Mouse (Mus musculus) splenic B cell, adult 2 months (primary cell): ENCODE results near the gene Med25.

ENCODE experiments used
- DNase-seq: peaks from one replicate; pipeline ENCODE4 v3.0.0-alpha.2; 2011; ENCODE audit warnings: low read depth, low spot score
- H3K27me3 ChIP-seq: 2 replicates; pipeline ENCODE4 v1.6.1; 2012; ENCODE audit warnings: mild to moderate bottlenecking, low read length, moderate library complexity, mixed read lengths; ENCODE audit not compliant: control insufficient read depth, poor library complexity, insufficient read depth, severe bottlenecking
- H3K36me3 ChIP-seq: 2 replicates; pipeline ENCODE4 v1.6.1; 2012; ENCODE audit warnings: mild to moderate bottlenecking, low read length, moderate library complexity, mixed read lengths; ENCODE audit not compliant: control insufficient read depth, poor library complexity, insufficient read depth, severe bottlenecking

The Med25 gene

GRCm38 (mm10) chr7:44901230-44901722, 8.8 kb upstream of the Med25 start:
- H3K27me3 ChIP-seq: no peaks in the 10 kb centered on the region
- peaks cover 2% of the 10 kb centered on the region for H3K36me3 ChIP-seq
- peak; percentile 84 for DNase-seq

- Histone ChIP-seq H3K36me3 (peaks cover 2% of the 10 kb centered on the region), H3K27me3 (no peaks in the 10 kb centered on the region)
- no peak for DNase-seq
These were observed 8.1 kb upstream of the Med25 start for GRCm38 (mm10) chr7:44900632-44901031.

DNA sequence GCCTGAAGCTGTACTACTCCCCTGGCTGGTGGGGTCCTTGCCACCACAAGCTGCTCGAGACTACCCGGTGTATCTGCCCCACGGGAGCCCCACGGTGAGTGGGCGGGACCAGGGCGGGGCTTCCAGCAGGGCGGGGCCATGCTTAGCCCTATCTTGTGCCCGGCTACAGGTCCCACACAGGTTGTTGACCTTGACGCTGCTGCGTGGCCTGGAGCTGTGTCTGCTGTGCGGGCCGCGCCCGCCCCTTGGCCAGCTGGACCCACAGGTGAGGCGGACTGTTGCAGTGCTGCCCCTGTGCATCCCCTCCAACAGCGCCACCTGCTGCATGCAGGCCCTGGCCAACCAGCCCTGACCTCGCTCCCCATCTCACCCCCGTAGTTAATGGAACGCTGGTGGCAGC, 6.1 kb upstream of the Med25 start:
- no peaks in the 10 kb centered on the region for H3K27me3 ChIP-seq
- peak; percentile 26 for DNase-seq
- H3K36me3 ChIP-seq: no peaks in the 10 kb centered on the region; the same call in 1 of the 2 replicates

DNA sequence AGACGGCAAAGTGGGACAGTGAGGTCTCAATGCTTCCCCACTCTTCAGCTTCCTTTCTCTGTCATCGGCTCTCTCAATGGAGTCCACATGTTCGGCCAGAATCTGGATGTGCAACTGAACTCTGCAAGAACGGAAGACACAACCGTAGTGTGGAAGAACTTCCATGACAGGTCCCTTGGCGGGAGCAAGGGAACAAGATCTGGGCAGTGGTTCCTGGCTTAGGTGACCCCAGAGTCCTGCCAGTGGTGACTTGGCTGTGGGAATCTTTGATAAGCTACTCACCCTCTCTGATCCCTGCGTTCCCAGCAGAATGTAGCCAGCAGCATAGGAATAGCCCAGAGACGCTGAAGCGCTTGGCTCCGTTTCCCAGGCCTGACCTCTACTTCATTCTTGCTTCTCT, 4.0 kb upstream of the Med25 start:
- Histone ChIP-seq H3K36me3 (no peaks in the 10 kb centered on the region; the same call in 1 of the 2 replicates), H3K27me3 (no peaks in the 10 kb centered on the region)
- DNase-seq: no peak

- Histone ChIP-seq H3K27me3 (no peaks in the 10 kb centered on the region), H3K36me3 (no peaks in the 10 kb centered on the region; the same call in 1 of the 2 replicates)
- DNase-seq: peak; percentile 94
These were observed 3.3 kb upstream of the Med25 start, which contains the start of gene Fuz for GRCm38 (mm10) chr7:44895593-44896434. TSS of gene Fuz (plus strand) at chr7:44896079.

DNA sequence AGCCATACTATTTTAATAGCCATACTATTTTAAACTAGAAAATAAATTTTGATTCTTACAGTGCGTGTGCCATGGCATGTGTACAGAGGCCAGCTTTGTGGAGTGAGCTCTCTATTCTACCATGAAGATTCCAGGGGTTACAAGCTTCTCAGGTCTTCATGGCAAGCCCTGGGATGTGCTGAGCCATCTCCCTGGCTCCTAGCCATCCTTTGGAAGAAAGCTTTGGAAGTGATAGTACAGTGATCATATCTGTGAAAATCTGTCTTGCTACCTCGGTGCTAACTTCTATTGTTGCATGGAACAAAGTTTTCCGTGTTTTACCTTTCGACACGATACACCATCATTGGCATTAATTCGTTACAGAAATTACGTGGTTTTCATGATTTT, 2.7 kb upstream of the Med25 start:
- DNase-seq: no peak

GRCm38 (mm10) chr7:44894175-44894574, 1.7 kb upstream of the Med25 start:
- H3K36me3 ChIP-seq: no peaks in the 10 kb centered on the region; the same call in 1 of the 2 replicates
- DNase-seq: no peak
- H3K27me3 ChIP-seq: no peaks in the 10 kb centered on the region

More for the DNA sequence above, 2.7 kb upstream of the Med25 start:
- H3K27me3 ChIP-seq: no peaks in the 10 kb centered on the region
- no peaks in the 10 kb centered on the region; the same call in 1 of the 2 replicates for H3K36me3 ChIP-seq

DNA sequence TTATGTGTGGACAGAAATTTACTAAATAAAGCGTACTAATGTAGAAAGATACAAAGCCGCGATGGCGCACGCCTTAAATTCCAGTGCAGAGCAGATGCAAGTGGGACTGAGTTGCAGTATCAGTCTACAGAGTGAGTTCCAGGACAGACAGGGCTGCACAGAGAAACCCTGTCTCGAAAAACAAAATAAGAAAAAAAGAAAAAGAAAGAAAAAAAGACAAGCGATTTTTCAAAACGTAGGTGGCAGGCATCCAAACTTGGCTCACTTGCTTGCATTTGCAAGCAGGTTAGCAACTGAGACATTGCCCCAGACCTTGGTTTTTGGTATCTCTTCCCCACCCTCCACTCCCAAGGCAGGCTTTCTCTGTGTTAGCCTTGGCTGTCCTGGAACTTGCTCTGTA, 685 bp upstream of the Med25 start:
- no peak for DNase-seq
- H3K27me3 ChIP-seq: no peaks in the 10 kb centered on the region
- 0 out of 2 replicates have a peak, but pooled peaks cover 4% of the 10 kb centered on the region for H3K36me3 ChIP-seq

GRCm38 (mm10) chr7:44891611-44892010, 901 bp downstream of the Med25 start:
- Histone ChIP-seq H3K36me3 (0 out of 2 replicates have a peak, but pooled peaks cover 4% of the 10 kb centered on the region), H3K27me3 (no peaks in the 10 kb centered on the region)
- no peak for DNase-seq

DNA sequence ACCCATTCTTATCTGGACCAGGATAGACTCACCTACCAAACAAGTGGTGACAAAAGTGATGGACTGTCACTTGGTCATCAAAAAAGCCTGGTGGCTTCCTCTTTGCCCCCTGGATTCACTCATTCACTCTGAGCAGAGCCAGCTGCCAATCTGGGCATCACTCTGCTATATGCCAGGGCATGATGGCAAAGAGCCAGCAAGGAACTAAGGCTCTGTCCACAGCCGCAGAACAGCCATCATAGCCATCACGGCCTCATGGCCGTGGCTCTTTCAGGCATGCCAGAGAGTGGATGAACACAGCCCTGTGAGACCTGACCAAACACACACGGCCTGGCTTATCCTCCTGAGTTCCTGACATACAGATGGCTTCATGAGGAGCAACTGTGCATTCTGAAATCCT, 1.8 kb downstream of the Med25 start:
- no peak for DNase-seq
- 0 out of 2 replicates have a peak, but pooled peaks cover 4% of the 10 kb centered on the region for H3K36me3 ChIP-seq
- H3K27me3 ChIP-seq: no peaks in the 10 kb centered on the region

- no peak for DNase-seq
- Histone ChIP-seq H3K27me3 (no peaks in the 10 kb centered on the region), H3K36me3 (0 out of 2 replicates have a peak, but pooled peaks cover 4% of the 10 kb centered on the region)
These were observed 2.3 kb downstream of the Med25 start for GRCm38 (mm10) chr7:44890180-44890579.

DNA sequence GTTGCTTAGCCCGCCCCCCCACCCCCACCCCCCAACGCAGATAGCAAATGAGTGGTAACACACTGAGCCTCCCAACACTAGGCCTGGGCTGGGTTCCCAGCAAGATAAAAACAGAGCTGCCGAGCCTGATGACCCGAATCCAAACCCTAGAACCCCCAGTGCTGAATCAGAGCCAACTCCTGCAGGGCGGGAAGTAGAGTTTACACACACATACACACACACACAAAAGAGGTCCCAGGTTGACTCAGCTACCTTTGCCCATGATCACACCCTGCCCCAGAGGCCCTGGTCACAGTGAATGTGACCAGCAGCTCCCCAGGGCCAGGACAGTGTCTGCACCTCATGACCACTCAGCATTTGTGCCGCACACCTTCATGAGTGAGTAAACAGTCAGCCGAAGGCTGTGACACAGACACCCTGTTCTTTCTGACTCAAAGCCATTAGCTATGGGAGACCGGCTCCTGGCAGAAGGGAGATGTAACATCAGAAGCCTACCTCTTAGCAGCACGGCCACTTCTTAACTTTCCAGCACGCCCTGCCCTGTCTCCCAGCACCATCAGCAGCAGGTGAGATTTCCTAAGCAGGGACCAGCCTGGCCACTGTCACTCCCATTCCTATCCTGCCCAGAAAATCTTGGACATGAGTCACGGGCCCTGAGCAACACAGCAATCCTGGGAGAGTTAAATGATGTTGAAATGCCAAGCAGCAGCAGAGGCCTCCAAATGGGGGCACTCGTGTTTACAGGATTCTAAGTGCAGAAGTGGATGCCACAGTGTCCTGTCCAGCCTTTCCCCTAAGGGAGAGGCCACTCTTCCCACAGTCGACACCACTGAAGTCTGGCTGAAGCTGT, 4.0 kb downstream of the Med25 start:
- no peaks in the 10 kb centered on the region for H3K27me3 ChIP-seq
- 0 out of 2 replicates have a peak, but pooled peaks cover 4% of the 10 kb centered on the region for H3K36me3 ChIP-seq
- DNase-seq: no peak

DNA sequence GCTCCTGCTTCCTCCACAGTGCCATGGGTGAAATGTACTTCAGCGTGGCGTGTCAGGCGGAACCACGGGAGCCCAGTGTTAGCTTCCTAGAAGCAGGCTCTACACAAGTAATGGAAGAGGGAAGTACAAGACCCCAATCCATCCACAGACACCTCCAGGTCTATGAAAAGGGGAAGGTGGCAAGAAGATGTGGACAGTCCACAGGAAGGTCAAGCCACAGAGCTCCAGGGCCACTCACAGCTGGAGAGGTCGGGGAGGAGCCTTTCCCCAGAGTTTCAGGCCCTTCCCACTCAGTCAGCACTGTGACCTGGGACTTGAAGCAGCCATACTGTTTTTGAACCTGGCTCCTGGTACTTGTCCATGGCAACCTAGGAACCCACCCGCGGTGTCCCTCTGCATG, 5.5 kb downstream of the Med25 start:
- Histone ChIP-seq H3K27me3 (no peaks in the 10 kb centered on the region), H3K36me3 (peaks cover 5% of the 10 kb centered on the region; the same call in 1 of the 2 replicates)
- no peak for DNase-seq

DNA sequence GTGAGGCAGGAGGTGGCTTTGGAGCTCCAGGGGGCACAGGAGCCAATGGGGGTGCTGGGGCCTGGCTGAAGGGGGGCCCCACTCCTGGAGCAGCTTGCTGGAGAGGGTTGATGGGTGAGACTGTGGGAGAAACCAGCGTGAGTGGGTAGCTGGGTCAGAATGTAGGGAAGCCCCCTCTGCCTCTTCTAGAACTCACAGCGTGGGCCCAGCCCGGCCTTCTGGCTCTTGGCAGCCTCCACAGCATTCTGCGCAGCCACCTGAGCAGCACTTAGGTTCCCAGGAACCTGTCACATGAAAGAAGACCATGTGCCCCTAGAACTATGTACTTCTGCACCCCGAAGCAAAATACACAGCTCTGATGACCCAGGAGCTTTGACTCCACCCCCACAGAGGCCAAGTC, 7.9 kb downstream of the Med25 start:
- Histone ChIP-seq H3K36me3 (peaks cover 12% of the 10 kb centered on the region), H3K27me3 (no peaks in the 10 kb centered on the region)
- DNase-seq: no peak

DNA sequence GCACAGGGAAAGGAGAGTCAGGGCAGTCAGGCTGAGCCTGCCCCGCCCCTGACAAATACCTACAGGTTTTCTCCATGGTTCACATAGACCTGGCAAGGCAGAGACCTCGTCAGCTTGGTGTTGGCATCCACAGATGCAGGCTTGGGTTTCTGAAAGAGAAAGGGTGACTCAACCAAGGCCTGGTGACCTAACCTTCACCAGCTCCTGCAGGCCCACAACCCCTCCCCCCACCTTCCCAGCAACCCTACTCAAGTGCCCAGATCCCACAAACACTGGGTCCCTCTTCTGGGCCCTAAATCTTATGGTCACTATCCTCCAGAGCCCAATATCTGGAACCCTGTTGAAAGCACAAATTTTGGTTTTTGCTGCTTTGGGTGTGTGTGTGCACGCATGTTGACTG, 9.5 kb downstream of the Med25 start:
- H3K27me3 ChIP-seq: no peaks in the 10 kb centered on the region
- DNase-seq: no peak
- H3K36me3 ChIP-seq: peaks cover 9% of the 10 kb centered on the region
